Mouse (Mus musculus) bone marrow, adult 2 months (tissue): ENCODE measurements at regions not wholly inside any gene's neighbourhood (a gene's known extent, or its start where the extent isn't known, plus 50 kb on each side); places are given as distances from the start of the nearest gene placed in this dataset.

ENCODE experiments used
- CTCF ChIP-seq: fragments of 200-500 bp; IDR thresholded peaks from 2 replicates; pipeline ENCODE4 v1.5.1; 2011; ENCODE audit warnings: low read length, control low read depth; ENCODE audit not compliant: control insufficient read depth, insufficient read depth
- POLR2A ChIP-seq: fragments of 200-500 bp; IDR thresholded peaks from 2 replicates; pipeline ENCODE4 v1.6.1; 2011; ENCODE audit warnings: low read depth, mild to moderate bottlenecking, control low read depth, low read length, borderline replicate concordance; ENCODE audit not compliant: control insufficient read depth

DNA sequence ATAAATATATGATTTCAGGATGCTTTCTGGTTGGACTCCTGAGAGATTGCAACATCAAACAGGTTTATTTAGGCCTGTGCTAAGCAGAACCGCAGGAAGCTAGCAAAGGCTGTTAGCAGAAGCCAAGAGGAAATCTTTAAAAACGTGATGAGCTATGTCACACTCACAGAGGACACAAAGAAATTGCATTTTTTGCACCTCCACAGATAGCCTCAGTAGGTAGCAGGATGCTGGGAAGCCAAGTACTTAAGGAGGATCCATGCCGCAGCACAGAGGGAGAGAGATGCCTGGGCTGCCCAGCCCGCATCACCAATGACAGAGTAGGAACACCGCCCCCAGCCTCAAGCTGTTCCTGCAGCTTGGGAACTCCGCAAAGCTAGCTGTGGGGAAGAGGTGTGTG lies 115.0 kb downstream of the Lca5 start:
- TF ChIP-seq CTCF (no peak), POLR2A (no peak)
